Mouse (Mus musculus) cortical plate, adult 2 months (tissue): ENCODE results near the gene Sbf2. TPM values are rescaled to one million over a fixed set of nuclear protein-coding genes. Genes with fewer than 3 reads are reported as not detected.
A peak's percentile ranks its signal among the peaks of the same experiment; 100 is the strongest.

ENCODE experiments used
- H3K27ac ChIP-seq: fragments of 200-500 bp; 2 replicates; pipeline ENCODE4 v1.5.1; 2012; ENCODE audit warnings: low read length, control low read depth, inconsistent platforms; ENCODE audit not compliant: insufficient read depth
- H3K4me1 ChIP-seq: fragments of 200-500 bp; 2 replicates; pipeline ENCODE4 v1.6.1; 2011; ENCODE audit warnings: low read length; ENCODE audit not compliant: control insufficient read depth, insufficient read depth
- H3K4me3 ChIP-seq: fragments of 200-500 bp; 2 replicates; pipeline ENCODE4 v1.5.1; 2011; ENCODE audit warnings: mild to moderate bottlenecking, low read length, control low read depth; ENCODE audit not compliant: insufficient read depth
- CTCF ChIP-seq: fragments of 200-500 bp; IDR thresholded peaks from 2 replicates; pipeline ENCODE4 v1.5.1; 2011; ENCODE audit warnings: mild to moderate bottlenecking, control low read depth, low read length; ENCODE audit not compliant: insufficient read depth; ENCODE audit errors: extremely low read depth
- POLR2A ChIP-seq: fragments of 200-500 bp; IDR thresholded peaks from 2 replicates; pipeline ENCODE4 v1.6.1; 2011; ENCODE audit warnings: mild to moderate bottlenecking, low read length, control low read depth; ENCODE audit not compliant: insufficient read depth; ENCODE audit errors: extremely low read depth
- polyA plus RNA-seq: library from polyadenylated mRNA; depleted of rRNA; stranded (reverse); fragments of >200 nt; gene quantifications from 2 replicates; pipeline ENCODE4 v1.2.3, GENCODE M21; 2012

Sbf2 gene
- polyA plus RNA-seq, 1 experiment, result 32.8 TPM

DNA sequence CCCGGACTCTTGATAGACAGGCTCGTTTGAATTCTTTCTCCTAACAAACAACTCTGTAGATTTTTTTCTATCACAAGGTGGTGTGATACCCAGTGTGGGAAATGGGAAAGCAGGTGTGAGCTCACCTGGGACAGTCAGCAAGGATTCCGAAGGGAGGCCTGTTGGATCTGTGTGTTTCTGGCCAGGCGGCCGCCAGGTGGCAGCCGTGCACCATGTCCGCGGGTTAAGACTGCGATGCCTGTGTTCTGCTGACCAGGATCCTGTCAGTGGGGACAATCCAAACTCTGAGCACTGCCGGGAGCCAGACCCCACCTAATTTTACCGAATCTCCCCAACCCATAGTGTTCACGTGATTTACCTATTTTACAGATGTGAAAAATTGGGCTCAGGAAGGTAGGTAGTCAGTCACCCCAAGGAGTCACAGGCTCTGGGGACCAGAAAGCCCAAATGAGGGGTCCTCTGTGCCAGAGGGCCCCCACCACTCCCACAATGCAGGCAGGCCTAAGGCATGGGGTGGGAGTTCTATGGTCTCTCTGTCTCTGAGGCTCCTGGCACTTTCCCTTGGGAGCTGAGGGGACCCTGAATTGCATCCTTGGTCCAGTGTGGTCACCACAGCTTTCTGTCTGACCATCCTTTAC, 327.8 kb downstream of the Sbf2 start:
- Histone ChIP-seq H3K27ac (no peak overlapping the region), H3K4me1 (peaks cover 2% of the 10 kb centered on the region; the same call in 1 of the 2 replicates), H3K4me3 (no peak overlapping the region)
- TF ChIP-seq CTCF (peak; percentile 91), POLR2A (no peak)

DNA sequence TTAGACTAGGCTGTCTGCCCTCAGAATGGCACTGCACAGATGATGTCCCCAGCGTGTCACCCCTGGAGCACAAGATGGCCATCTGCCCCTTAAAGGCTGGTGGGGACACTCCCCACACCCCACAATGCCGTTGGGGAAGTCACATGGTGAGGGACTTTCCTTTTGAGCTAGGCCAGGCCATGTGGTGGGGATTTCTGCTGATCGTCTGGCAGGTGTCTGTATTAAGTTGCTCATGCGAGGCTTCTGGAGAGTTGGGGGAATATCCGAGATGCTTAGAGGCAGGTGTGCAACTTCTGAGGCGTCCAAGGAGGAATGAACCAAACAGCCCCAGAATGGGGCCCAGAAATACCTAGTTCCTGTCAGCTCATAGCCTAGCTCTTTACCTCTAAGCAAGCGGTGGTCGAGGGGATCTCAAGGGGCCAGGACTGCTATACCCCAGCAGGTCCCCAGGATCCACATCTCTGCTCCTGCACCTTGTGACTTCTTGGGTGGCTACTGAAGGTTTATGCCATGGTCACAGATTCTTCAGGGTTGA, 328.5 kb downstream of the Sbf2 start:
- Histone ChIP-seq H3K4me1 (peaks cover 2% of the 10 kb centered on the region; the same call in 1 of the 2 replicates), H3K27ac (no peak overlapping the region), H3K4me3 (no peak overlapping the region)
- TF ChIP-seq POLR2A (no peak), CTCF (no peak)

DNA sequence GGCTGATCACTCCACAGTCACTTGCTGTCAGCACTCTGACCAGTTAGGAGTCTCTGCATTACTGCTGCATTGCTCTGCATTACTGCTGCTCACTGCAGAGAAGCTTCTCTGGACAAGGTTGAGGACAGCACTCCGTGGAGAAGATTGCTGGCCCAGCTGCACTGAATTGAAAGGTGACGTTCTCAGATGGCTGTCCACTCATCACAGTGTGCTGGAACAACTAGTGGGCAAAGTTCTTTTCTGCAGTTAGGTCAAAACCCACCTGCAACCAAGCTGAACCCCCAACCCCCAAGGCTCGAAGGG, 328.9 kb downstream of the Sbf2 start:
- TF ChIP-seq CTCF (no peak), POLR2A (no peak)
- peaks cover 2% of the 10 kb centered on the region; the same call in 1 of the 2 replicates for H3K4me1 ChIP-seq
- H3K27ac ChIP-seq, result no peak overlapping the region
- no peak overlapping the region for H3K4me3 ChIP-seq

DNA sequence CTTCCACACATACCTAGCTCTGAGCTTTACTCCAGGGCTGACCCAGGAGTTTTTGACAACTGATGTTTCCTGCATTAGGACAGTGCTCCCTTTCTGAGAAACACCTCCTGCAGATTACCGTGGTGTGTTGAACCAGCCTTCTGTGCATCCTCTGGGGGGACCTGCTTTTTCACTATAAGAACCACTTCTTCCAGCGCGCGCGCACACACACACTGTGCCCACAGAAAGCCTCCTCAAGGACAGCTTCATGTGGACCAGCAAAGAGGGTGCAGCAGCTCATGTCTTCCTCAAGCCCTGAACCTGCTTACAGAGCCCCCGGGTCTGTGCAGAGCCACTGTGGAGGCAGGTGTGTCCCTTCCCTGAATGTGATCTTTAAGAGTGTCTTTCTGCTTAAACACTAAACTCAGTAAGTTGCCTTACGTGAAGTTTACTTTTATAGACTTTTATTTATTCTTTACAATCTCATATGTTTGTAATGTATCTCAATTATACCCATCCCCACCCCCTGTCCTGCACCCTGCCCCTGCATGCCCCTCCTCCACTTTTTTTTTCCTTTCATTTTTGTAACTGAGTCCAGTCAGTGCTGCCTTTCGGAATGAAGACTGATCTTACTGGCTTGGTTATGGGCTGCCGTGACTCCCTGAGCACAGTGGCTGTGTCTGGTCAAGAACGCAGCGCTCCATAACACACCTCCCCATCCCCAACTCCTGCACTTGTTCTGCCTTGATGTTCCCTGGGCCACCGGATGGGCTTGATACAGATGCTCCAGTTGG, 329.5 kb downstream of the Sbf2 start:
- peaks cover 2% of the 10 kb centered on the region; the same call in 1 of the 2 replicates for H3K4me1 ChIP-seq
- no peak overlapping the region for H3K27ac ChIP-seq
- TF ChIP-seq POLR2A (no peak), CTCF (no peak)
- no peak overlapping the region for H3K4me3 ChIP-seq

DNA sequence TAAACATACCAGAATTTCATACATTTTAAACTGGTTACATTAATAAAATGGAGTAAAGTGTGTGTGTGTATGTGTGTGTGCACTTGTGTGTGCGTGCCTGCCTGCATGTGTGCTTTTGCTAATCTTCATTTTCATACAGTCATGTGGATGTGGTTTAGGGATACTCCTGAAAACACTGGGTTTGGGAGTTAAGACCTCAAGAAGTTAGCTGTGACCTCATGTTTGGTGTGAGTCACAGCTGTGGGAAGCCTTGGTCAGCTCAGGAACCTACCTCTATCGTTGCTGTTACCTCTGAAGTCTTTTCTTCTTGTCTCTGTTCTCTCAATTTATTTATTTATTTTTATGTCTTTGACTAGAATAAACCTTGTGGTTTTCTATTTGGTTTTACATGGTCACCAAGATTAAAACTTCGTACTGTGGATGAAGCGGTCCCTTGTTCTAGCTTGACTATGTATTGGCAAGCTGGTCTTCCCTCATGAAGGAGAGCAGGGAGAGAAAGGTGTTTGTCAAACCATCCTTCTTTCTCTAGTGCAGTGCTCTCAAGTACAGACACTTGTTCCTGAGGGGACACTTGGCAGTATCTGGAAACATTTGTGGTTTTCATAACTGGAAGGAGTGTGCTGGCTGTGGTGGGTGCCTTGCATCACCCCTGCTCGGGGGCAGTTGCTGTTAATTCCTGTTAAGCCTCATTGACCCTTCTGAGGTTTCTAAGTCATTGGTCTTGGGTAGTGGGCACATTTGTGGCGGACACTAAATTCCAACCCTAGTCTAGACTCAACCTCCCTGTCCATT, 331.0 kb downstream of the Sbf2 start:
- H3K4me1 ChIP-seq, result peaks cover 2% of the 10 kb centered on the region; the same call in 1 of the 2 replicates
- H3K27ac ChIP-seq, result no peak overlapping the region
- TF ChIP-seq POLR2A (no peak), CTCF (no peak)
- no peak overlapping the region for H3K4me3 ChIP-seq

DNA sequence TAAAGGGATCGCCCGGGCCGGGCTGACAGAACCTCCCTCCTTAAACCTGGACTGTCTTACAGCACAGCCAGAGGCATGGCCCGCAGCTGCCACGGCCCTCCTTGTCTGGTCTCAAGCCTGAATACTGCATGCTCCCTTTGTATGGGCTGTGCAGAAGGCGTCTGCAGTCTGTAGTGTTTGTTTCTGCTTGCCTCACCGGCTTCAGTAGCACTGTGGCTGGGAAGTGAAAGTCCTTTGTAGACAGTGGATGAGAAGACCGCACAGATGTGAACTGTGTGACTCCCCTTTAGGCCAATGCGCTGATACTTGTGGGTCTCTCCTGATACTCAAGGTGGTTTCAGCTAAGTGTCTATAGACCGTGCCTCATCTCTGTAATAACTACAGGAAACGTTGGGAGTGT, 331.9 kb downstream of the Sbf2 start:
- H3K4me1 ChIP-seq, result no peaks in the 10 kb centered on the region
- no peak overlapping the region for H3K4me3 ChIP-seq
- no peak overlapping the region for H3K27ac ChIP-seq
- TF ChIP-seq POLR2A (no peak), CTCF (no peak)

DNA sequence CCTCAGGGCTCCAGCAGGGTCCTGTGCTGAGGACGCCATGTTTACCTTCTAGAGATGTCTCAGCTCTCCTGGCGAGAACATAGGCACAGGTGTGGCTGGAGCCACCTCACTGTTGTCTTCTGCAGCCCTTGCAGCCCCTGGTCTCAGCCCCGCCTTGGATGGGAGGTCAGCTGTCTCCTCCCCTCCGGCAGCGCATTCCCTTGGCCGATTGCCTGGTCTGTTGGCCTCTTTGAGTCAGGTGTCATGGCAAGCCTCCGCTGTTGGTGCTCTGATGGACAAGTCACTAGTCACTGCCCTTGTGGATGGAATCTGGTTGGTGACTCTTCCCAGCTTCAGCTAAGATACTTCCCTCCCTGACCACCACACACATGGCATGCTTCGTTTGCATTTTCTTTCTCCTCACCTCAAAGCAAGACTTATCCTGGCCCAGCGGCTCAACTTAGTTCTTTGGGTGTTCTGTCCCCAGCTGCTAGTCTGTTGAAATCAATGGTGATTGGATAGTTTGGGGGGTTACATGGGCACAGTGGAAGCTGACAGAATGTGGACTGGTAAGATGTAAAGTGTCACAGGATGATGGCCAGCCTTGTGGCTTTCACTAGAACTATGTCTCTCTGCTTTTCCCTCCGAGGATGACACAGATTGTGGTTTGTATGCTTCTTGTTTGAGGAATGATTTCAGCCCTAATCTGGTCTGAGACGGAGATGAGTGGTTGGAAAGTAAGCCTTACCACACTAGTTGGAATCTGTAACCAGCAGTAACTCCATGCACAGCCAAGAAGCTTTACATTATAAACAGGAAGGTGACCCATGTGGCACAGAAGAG, 333.1 kb downstream of the Sbf2 start:
- Histone ChIP-seq H3K4me1 (no peaks in the 10 kb centered on the region), H3K4me3 (no peak overlapping the region), H3K27ac (no peak overlapping the region)
- no peak for TF ChIP-seq CTCF
- TF ChIP-seq POLR2A, result no peak

DNA sequence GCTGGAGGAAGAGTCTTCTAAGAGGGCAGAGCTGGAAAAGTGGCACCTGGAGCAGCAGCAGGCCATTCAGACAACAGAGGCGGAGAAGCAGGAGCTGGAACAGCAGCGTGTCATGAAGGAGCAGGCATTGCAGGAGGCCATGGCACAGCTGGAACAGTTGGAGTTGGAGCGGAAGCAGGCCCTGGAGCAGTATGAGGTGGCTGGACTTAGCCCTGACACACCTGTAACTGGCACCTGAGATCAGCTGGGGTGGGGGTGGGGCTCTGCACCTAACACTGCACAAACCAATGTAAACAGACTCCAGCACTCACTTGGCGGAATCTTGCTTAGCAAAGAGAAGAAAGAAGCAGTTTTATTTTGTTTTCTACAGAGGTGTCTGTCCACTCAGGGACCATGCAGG, 335.5 kb downstream of the Sbf2 start:
- Histone ChIP-seq H3K27ac (no peak overlapping the region), H3K4me3 (no peak overlapping the region), H3K4me1 (no peaks in the 10 kb centered on the region)
- TF ChIP-seq POLR2A (no peak), CTCF (no peak)
